Mouse (Mus musculus): ENCODE measurements around the gene Phldb3. TPM values are rescaled to one million over a fixed set of nuclear protein-coding genes. Genes with fewer than 3 reads are reported as not detected.

The Phldb3 gene
- polyA plus RNA-seq, 1 experiment from 2014 or later = 0.47 TPM

GRCm38 (mm10) chr7:24630116-24630880 lies 19.7 kb downstream of the Phldb3 start:
- no peak for DNase-seq (ENCODE audit: low spot score)

GRCm38 (mm10) chr7:24636264-24636663 lies 25.7 kb downstream of the Phldb3 start, which contains the start of gene Lypd3:
Gene Lypd3 (plus strand): TSS chr7:24636550.
- DNase-seq (ENCODE audit: low spot score) = no peak

- no peak for DNase-seq (ENCODE audit: low spot score)
These were observed 26.5 kb downstream of the Phldb3 start for GRCm38 (mm10) chr7:24637046-24637445.

- peak; percentile 31 for DNase-seq (ENCODE audit: low spot score)
These were observed 27.7 kb downstream of the Phldb3 start for GRCm38 (mm10) chr7:24638026-24638856.

GRCm38 (mm10) chr7:24640450-24640849 lies 29.9 kb downstream of the Phldb3 start:
- no peak for DNase-seq (ENCODE audit: low spot score)

- peak; percentile 80 for DNase-seq (ENCODE audit: low spot score)
These were observed 31.9 kb downstream of the Phldb3 start for GRCm38 (mm10) chr7:24642491-24642890.

- DNase-seq (ENCODE audit: low spot score) = no peak
These were observed 33.9 kb downstream of the Phldb3 start for GRCm38 (mm10) chr7:24644492-24644891.

GRCm38 (mm10) chr7:24644996-24645395 lies 34.4 kb downstream of the Phldb3 start:
- DNase-seq (ENCODE audit: low spot score) = peak; percentile 44

- no peak for DNase-seq (ENCODE audit: low spot score)
These were observed 35.9 kb downstream of the Phldb3 start for GRCm38 (mm10) chr7:24646486-24646885.

GRCm38 (mm10) chr7:24653681-24654080 lies 43.1 kb downstream of the Phldb3 start:
- peak; percentile 68 for DNase-seq (ENCODE audit: low spot score)

GRCm38 (mm10) chr7:24659737-24660357 lies 49.3 kb downstream of the Phldb3 start:
- no peak for DNase-seq (ENCODE audit: low spot score)

GRCm38 (mm10) chr7:24661118-24661904 lies 50.7 kb downstream of the Phldb3 start:
- DNase-seq (ENCODE audit: low spot score) = peak; percentile 72

GRCm38 (mm10) chr7:24662575-24662974 lies 52.0 kb downstream of the Phldb3 start:
- DNase-seq (ENCODE audit: low spot score) = peak; percentile 95

GRCm38 (mm10) chr7:24664301-24664700 lies 53.7 kb downstream of the Phldb3 start:
- DNase-seq (ENCODE audit: low spot score) = no peak

- no peak for DNase-seq (ENCODE audit: low spot score)
These were observed 54.4 kb downstream of the Phldb3 start for GRCm38 (mm10) chr7:24664959-24665358.

GRCm38 (mm10) chr7:24671944-24672439 lies 61.4 kb downstream of the Phldb3 start:
- DNase-seq (ENCODE audit: low spot score) = no peak

- DNase-seq (ENCODE audit: low spot score) = no peak
These were observed 66.0 kb downstream of the Phldb3 start, which contains the start of gene Tex101 for GRCm38 (mm10) chr7:24676575-24676974. Gene Tex101 (minus strand): TSS chr7:24676675.
